Mouse (Mus musculus) naive thymus-derived CD4-positive, alpha-beta T cell, adult 2 months (primary cell): Measurements from ENCODE around the gene B3gnt2.
A peak's percentile ranks its signal among the peaks of the same experiment; 100 is the strongest.

Source experiments
- DNase-seq: peaks from one replicate; pipeline ENCODE4 v3.0.0-alpha.2; 2011; ENCODE audit warnings: low read depth

Gene B3gnt2

GRCm38 (mm10) chr11:22815143-22815542 lies 45.6 kb downstream of the B3gnt2 start:
- DNase-seq = no peak

GRCm38 (mm10) chr11:22813921-22814704 lies 46.6 kb downstream of the B3gnt2 start:
- DNase-seq = peak; percentile 76

- no peak for DNase-seq
These were observed 47.3 kb downstream of the B3gnt2 start for GRCm38 (mm10) chr11:22813427-22813826.

DNA sequence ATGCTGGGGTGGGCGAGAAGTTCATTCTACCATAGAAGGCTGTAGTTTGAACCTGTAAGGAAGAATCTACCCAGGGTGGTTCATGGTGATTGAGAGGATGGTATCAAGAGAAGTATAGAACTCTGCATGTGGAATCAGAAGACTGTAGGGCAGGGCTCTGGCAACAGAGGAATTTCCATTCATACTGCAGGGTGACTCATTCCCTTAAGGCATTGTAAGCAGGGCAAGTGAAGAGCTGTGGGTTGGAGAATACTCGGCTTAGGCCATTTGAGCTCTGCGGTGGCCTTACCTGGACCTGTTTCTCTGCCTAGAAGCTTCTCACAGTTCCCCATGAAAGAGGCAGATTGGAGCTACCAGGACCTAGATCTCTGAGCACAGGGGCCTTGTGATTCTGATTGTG lies 49.3 kb downstream of the B3gnt2 start:
- no peak for DNase-seq

- no peak for DNase-seq
These were observed 51.2 kb downstream of the B3gnt2 start for GRCm38 (mm10) chr11:22809465-22810096.

GRCm38 (mm10) chr11:22808040-22808439 lies 52.7 kb downstream of the B3gnt2 start:
- DNase-seq = no peak

GRCm38 (mm10) chr11:22805171-22805570 lies 55.6 kb downstream of the B3gnt2 start:
- no peak for DNase-seq

GRCm38 (mm10) chr11:22799987-22800424 lies 60.8 kb downstream of the B3gnt2 start:
- no peak for DNase-seq

DNA sequence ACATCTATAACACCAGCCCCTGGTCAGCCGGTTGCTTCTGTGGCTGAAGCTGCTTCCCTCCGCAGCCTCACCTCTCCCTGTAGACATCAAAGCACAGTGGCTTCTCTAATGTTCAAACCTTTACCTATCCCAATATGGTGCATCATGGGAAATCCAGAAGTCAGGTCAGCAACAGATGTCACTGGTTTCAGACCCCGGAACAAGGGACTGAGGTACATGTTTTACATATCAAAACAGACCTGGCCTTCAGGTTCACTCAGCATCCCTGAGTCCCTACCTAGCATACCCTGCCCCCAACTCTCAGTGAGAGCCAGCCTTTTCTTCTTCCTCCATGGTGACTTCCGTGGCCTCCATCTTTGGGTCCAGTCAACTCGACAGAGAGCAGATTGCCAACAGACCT lies 61.8 kb downstream of the B3gnt2 start:
- DNase-seq = no peak

- no peak for DNase-seq
These were observed 66.0 kb downstream of the B3gnt2 start for GRCm38 (mm10) chr11:22794734-22795133.

DNA sequence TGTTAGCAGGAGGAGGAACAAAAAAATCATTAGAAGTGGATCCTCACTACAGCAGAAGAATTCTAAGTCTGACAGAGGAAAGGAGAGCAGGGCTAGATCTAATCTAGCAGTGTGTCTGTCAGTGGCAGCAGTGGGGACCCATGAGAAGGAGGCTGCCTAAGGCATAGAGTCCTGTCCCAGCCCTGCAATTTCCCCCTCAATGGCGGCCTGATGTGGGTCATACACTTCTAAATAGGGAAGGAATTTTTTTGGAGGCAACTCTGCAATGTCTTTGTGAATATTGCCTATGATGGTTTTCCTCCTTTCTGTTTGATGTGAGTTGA lies 66.9 kb downstream of the B3gnt2 start:
- no peak for DNase-seq

GRCm38 (mm10) chr11:22793176-22793880 lies 67.4 kb downstream of the B3gnt2 start:
- DNase-seq = no peak

GRCm38 (mm10) chr11:22792149-22792548 lies 68.6 kb downstream of the B3gnt2 start:
- no peak for DNase-seq

DNA sequence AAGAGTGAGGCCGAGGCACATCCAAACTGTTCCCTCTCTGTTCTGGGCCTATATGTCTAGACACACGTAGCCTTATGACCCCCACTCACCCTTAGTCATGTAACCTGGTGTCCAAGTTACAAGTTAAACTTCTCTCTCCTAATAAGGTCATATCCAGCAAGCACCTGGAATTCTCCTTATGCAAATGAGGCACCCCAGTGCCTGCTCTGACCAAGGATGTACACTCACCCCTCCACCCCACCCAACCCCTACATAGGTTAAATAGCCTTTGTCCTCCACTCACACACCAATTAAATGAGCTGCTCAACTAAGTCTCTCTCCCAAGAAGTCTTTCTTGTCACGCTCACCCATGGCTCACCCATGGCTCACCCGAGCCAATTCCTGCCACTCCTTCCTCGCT lies 69.0 kb downstream of the B3gnt2 start:
- DNase-seq = no peak

GRCm38 (mm10) chr11:22787833-22788232 lies 72.9 kb downstream of the B3gnt2 start:
- DNase-seq = no peak

GRCm38 (mm10) chr11:22784477-22784876 lies 76.3 kb downstream of the B3gnt2 start:
- DNase-seq = no peak

GRCm38 (mm10) chr11:22782705-22783124 lies 78.0 kb downstream of the B3gnt2 start:
- peak; percentile 62 for DNase-seq

- no peak for DNase-seq
These were observed 79.6 kb downstream of the B3gnt2 start for GRCm38 (mm10) chr11:22781190-22781589.

DNA sequence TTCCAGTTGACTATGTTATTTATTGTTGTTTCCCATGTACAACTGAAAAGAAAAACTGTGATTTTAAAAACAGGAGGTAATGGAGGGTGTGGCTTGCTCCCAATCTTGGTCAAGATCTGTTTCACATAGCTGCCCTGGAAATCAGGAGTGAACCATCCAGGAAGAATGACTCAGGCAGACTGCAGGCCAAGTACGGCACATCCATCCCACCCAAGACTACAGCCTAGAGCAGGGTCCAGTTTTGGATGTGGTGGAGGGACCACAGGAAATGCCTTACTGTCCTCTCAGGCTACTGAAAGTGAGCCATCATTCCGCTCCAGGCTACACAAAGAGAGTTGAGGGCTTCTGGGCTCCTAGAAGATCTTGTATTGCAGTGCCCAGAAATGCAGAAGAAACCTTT lies 80.0 kb downstream of the B3gnt2 start:
- no peak for DNase-seq

GRCm38 (mm10) chr11:22779821-22780551 lies 80.8 kb downstream of the B3gnt2 start:
- no peak for DNase-seq

- DNase-seq = no peak
These were observed 82.2 kb downstream of the B3gnt2 start for GRCm38 (mm10) chr11:22778596-22778995.

GRCm38 (mm10) chr11:22777531-22777930 lies 83.2 kb downstream of the B3gnt2 start:
- DNase-seq = peak; percentile 53
